Mouse (Mus musculus) kidney, embryonic 15.5 days (tissue): ENCODE measurements at regions not wholly inside any gene's neighbourhood (a gene's known extent, or its start where the extent isn't known, plus 50 kb on each side); places are given as distances from the start of the nearest gene placed in this dataset. TPM values are rescaled to one million over a fixed set of nuclear protein-coding genes. Genes with fewer than 3 reads are reported as not detected.

Experiments
- ATAC-seq: fragments of 200-750 bp; cut with Nextera tagmentation; replicated peaks from 2 replicates; pipeline ENCODE4 v1.8.0; 2017; ENCODE audit warnings: moderate TSS enrichment; ENCODE audit not compliant: low FRiP score
- H3K27ac ChIP-seq: fragments of 300-500 bp; sonication (generic); 2 replicates; pipeline ENCODE4 v1.5.1; 2015; ENCODE audit warnings: mild to moderate bottlenecking, inconsistent platforms
- H3K27me3 ChIP-seq: fragments of 300-500 bp; sonication (generic); 2 replicates; pipeline ENCODE4 v1.6.1; 2015; ENCODE audit warnings: inconsistent platforms
- H3K36me3 ChIP-seq: fragments of 300-500 bp; sonication (generic); 2 replicates; pipeline ENCODE4 v1.6.1; 2015; ENCODE audit warnings: inconsistent platforms
- H3K4me1 ChIP-seq: fragments of 300-500 bp; sonication (generic); 2 replicates; pipeline ENCODE4 v1.6.1; 2015; ENCODE audit warnings: inconsistent platforms
- H3K4me2 ChIP-seq: fragments of 300-500 bp; sonication (generic); 2 replicates; pipeline ENCODE4 v1.6.1; 2015; ENCODE audit warnings: moderate library complexity, mild to moderate bottlenecking, inconsistent platforms
- H3K4me3 ChIP-seq: fragments of 300-500 bp; sonication (generic); replicated peaks from 2 replicates; pipeline ENCODE4 v1.5.1; 2015; ENCODE audit warnings: mild to moderate bottlenecking, inconsistent platforms
- H3K9ac ChIP-seq: fragments of 300-500 bp; sonication (generic); 2 replicates; pipeline ENCODE4 v1.6.1; 2015; ENCODE audit warnings: mild to moderate bottlenecking, inconsistent platforms
- H3K9me3 ChIP-seq: fragments of 300-500 bp; sonication (generic); replicated peaks from 2 replicates; pipeline ENCODE4 v1.6.1; 2016; ENCODE audit warnings: inconsistent platforms
- WGBS: fragments of 180-500 bp; shearing (Covaris S2); methylation state at CpG from one replicate; pipeline ENCODE4 v1.1.7; 2015; ENCODE audit warnings: mixed read lengths; 5-methylcytosine and 5-hydroxymethylcytosine counted together
- microRNA-seq: library from miRNA; unstranded; fragments of <30 nt; microRNA quantifications from one replicate; pipeline ENCODE4, GENCODE M21; 2016

GRCm38 (mm10) chr8:36030237-36030636 lies 264.6 kb downstream of the Gm19410 start:
- no peak overlapping the region for H3K9ac ChIP-seq
- H3K4me1 ChIP-seq = 0 out of 2 replicates have a peak, but pooled peaks cover 5% of the 10 kb centered on the region
- 54% methylated on average over 3 of the region's 3 CpGs for WGBS
- ATAC-seq = no peak
- no peak overlapping the region for H3K4me2 ChIP-seq
- no peaks in the 10 kb centered on the region for H3K9me3 ChIP-seq
- H3K27ac ChIP-seq = no peak overlapping the region
- H3K36me3 ChIP-seq = no peaks in the 10 kb centered on the region
- no peak overlapping the region for H3K4me3 ChIP-seq
- H3K27me3 ChIP-seq = no peaks in the 10 kb centered on the region

DNA sequence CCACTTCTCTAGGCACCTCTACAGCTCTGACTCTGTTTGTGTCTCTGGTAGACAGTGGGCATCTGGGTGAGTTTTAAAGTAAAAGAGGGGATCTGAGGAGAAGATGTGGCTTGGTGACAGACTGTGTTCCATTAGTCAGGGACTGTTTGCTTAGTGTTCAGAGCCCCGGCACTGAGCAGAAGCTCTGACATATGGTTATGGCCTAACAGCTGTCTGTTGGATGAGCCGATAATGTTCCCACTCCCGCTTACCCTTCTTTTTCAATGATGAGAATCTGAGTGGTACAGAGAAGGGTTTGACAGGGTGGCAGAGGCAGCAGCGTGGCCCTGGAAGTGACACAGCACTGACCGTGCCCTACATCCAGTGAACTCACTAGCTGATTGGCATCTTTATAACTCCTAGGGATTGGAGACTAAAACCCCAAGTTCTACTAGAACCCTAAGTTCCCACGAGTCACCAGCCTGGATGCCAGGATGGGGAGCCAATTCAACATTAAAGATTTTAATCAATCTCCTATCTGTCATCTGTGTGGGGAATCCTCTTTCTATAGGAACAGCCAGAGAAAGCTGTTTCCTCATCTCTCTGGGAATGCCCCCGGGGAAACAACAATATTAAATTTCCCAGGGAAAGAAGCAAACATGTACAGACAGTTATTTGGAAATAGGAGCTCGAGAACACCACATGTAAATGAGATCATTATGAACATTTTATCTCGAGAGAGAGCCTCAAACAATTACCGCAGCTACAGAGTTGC lies 266.6 kb downstream of the Gm19410 start:
- H3K9ac ChIP-seq = no peak overlapping the region
- no peak overlapping the region for H3K4me3 ChIP-seq
- 71% methylated on average over 10 of the region's 10 CpGs for WGBS
- H3K4me2 ChIP-seq = no peak overlapping the region
- no peaks in the 10 kb centered on the region for H3K9me3 ChIP-seq
- no peaks in the 10 kb centered on the region for H3K27me3 ChIP-seq
- H3K36me3 ChIP-seq = no peaks in the 10 kb centered on the region
- no peak overlapping the region for H3K27ac ChIP-seq
- 0 out of 2 replicates have a peak, but pooled peaks cover 2% of the 10 kb centered on the region for H3K4me1 ChIP-seq
- ATAC-seq = no peak

DNA sequence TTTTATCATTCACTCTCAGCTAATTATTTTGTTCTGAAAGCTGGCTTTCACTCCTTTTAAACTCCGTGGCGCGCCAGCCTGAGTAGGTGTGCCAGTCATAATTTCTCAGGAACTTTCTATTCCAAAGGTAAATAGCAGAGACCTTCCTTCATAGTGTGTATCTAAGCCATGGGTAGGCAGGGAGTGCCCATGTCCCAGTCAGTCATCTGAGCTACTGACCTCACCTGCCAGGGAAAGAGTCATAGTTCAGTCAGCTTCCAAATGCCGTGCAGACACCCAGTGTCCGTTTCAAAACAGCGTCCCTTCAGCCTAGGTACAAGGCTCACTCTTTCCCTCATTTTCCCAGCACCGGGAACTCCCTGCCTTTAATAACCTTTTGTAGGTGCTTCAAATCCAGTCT lies 269.7 kb downstream of the Gm19410 start:
- no peak overlapping the region for H3K27ac ChIP-seq
- H3K9ac ChIP-seq = no peak overlapping the region
- no peaks in the 10 kb centered on the region for H3K27me3 ChIP-seq
- 89% methylated on average over 7 of the region's 7 CpGs for WGBS
- no peak for ATAC-seq
- H3K4me3 ChIP-seq = no peak overlapping the region
- no peak overlapping the region for H3K4me2 ChIP-seq
- H3K9me3 ChIP-seq = peaks cover 4% of the 10 kb centered on the region; the same call in 1 of the 2 replicates
- H3K36me3 ChIP-seq = no peaks in the 10 kb centered on the region
- H3K4me1 ChIP-seq = 0 out of 2 replicates have a peak, but pooled peaks cover 2% of the 10 kb centered on the region

- no peak for ATAC-seq
- peaks cover 4% of the 10 kb centered on the region; the same call in 1 of the 2 replicates for H3K9me3 ChIP-seq
- no peaks in the 10 kb centered on the region for H3K36me3 ChIP-seq
- WGBS = 67% methylated on average over 6 of the region's 6 CpGs
- no peak overlapping the region for H3K4me3 ChIP-seq
- H3K27ac ChIP-seq = no peak overlapping the region
- no peaks in the 10 kb centered on the region for H3K4me1 ChIP-seq
- H3K4me2 ChIP-seq = no peak overlapping the region
- H3K27me3 ChIP-seq = no peaks in the 10 kb centered on the region
- H3K9ac ChIP-seq = no peak overlapping the region
Observed at GRCm38 (mm10) chr8:36036271-36036670, 270.7 kb downstream of the Gm19410 start.

DNA sequence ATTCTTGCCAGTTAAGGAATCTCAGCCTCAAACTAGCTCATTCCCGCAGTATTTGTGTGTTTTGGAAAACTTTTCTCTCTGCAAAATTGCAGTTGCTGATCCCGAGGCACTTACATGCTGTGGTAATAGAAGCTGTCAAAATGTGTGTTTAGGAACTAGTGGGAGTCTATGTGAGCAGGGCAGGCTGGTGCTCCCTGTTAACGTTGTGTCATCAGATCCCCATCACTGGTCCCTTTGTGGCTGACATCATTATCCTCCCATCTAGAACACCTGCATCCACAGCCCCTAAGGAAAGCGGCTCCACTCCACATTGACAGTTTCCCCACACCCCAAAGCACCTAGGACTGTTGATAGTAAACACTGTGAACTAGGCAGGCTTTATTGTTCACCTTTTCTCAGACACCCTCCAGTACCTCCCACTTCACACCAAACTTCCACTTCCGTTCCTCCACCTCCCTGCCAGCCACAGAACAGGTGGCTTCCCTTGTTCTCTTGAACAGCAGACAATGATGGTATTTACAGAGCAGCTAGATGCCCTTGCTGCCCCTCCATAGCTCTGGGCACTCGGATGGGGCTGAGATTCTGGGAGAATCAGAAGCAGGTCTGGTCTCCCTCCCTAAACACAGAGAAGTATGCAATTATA lies 275.8 kb downstream of the Gm19410 start:
- H3K27me3 ChIP-seq = no peaks in the 10 kb centered on the region
- WGBS = 43% methylated on average over 6 of the region's 6 CpGs
- no peak overlapping the region for H3K4me2 ChIP-seq
- H3K9ac ChIP-seq = no peak overlapping the region
- peaks cover 4% of the 10 kb centered on the region; the same call in 1 of the 2 replicates for H3K9me3 ChIP-seq
- no peak overlapping the region; the same call in 1 of the 2 replicates for H3K27ac ChIP-seq
- no peak for ATAC-seq
- H3K4me1 ChIP-seq = no peaks in the 10 kb centered on the region
- no peaks in the 10 kb centered on the region for H3K36me3 ChIP-seq
- H3K4me3 ChIP-seq = no peak overlapping the region

- Histone ChIP-seq H3K4me1 (no peaks in the 10 kb centered on the region), H3K4me2 (no peak overlapping the region), H3K9ac (no peak overlapping the region), H3K9me3 (peaks cover 4% of the 10 kb centered on the region; the same call in 1 of the 2 replicates), H3K27ac (no peak overlapping the region), H3K27me3 (no peaks in the 10 kb centered on the region), H3K4me3 (no peak overlapping the region), H3K36me3 (no peaks in the 10 kb centered on the region)
- ATAC-seq = no peak
- WGBS = 87% methylated on average over 4 of the region's 4 CpGs
Observed at GRCm38 (mm10) chr8:36042594-36042993, 277.0 kb downstream of the Gm19410 start.

Small RNAs in the stretch of these regions (microRNA-seq; reads per million reads assigned to microRNA genes)
- not detected for gene Gm22030
